ENCODE assay signal across 11 mouse cellular contexts in the genomic region with DNA sequence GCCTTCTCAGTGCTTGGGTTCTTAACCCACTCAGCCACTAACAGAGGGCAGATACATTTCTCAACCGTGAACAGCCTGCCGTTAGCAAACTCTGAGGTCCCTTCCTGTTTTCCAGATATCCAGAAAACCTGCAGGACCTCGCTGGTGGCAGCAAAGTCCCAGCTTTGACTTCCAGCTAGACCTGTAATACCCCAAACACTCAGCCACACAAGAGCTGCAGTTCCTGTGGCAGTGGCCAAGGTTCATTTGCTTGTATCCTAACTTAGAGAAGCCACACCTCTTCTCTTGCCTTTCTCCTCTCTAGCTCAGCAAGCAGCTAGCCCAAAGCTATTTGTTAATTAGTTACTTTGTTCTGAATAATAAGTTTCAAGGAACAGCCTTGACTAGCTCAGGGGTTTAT. TPM values are rescaled to one million over a fixed set of nuclear protein-coding genes. Genes with fewer than 3 reads are reported as not detected.
DNase-seq lines count a peak whose midpoint lies in the region; ATAC-seq and TF ChIP-seq lines count a peak whose summit lies in the region.
"Had no signal": no experiment of that assay in that cellular context is flagged by ENCODE, and none has a peak within 500 bp of the region (broad histone marks: within the 10 kb centered on the region; RNA-seq: fewer than 3 reads in every experiment).

No protein-coding gene starts in this region.

- no peak overlapping the region for H3K9ac ChIP-seq in kidney, postnatal 0 days (ENCODE audit: low read depth, low read length)
- H3K9ac ChIP-seq in midbrain, embryonic 15.5 days = no peak overlapping the region
- H3K9ac ChIP-seq: embryonic facial prominence, embryonic 15.5 days had no signal

- peak overlapping the region; percentile 80 for H3K27ac ChIP-seq in kidney, postnatal 0 days
- H3K27ac ChIP-seq in midbrain, embryonic 15.5 days = no peak overlapping the region
- H3K27ac ChIP-seq: embryonic facial prominence, embryonic 15.5 days had no signal

- 39% methylated on average over 3 of the region's 3 CpGs for WGBS in kidney, postnatal 0 days
- WGBS in midbrain, embryonic 15.5 days = 73% methylated on average over 3 of the region's 3 CpGs

- H3K4me1 ChIP-seq in kidney, postnatal 0 days (replicated peaks; ENCODE audit: insufficient read depth, low read length) = peaks cover 21% of the 10 kb centered on the region; the same call in 1 of the 2 replicates
- peaks cover 98% of the 10 kb centered on the region for H3K4me1 ChIP-seq in megakaryocyte, embryonic 14.5 days
- no peaks in the 10 kb centered on the region for H3K4me1 ChIP-seq in midbrain, embryonic 15.5 days

- H3K4me3 ChIP-seq in kidney, postnatal 0 days (replicated peaks; ENCODE audit: low read depth, low read length) = no peak overlapping the region
- H3K4me3 ChIP-seq in megakaryocyte, embryonic 14.5 days (replicated peaks) = peak overlapping the region; percentile 64
- no peak overlapping the region for H3K4me3 ChIP-seq in midbrain, embryonic 15.5 days
- H3K4me3 ChIP-seq: embryonic facial prominence, embryonic 15.5 days had no signal

- DNase-seq in gastrocnemius, postnatal 25 days = peak; percentile 11
- DNase-seq in gastrocnemius, postnatal 4 days (ENCODE audit: low spot score in 2 of 2) = no peak
- peak; percentile 57 for DNase-seq in kidney, postnatal 0 days (ENCODE audit: low spot score)
- no peak for DNase-seq in lung, postnatal 4 days
- DNase-seq in layer of hippocampus, adult 11-12 months (ENCODE audit: low spot score) = no peak
- DNase-seq: cerebellum, postnatal 36 days had no signal

- no peaks in the 10 kb centered on the region for H3K27me3 ChIP-seq in kidney, postnatal 0 days (ENCODE audit: insufficient read depth, low read length)
- H3K27me3 ChIP-seq in megakaryocyte, embryonic 14.5 days (replicated peaks) = no peaks in the 10 kb centered on the region
- H3K27me3 ChIP-seq in midbrain, embryonic 15.5 days (replicated peaks) = no peaks in the 10 kb centered on the region
- H3K27me3 ChIP-seq: embryonic facial prominence, embryonic 15.5 days had no signal

- H3K4me2 ChIP-seq in kidney, postnatal 0 days (ENCODE audit: low read length) = no peak overlapping the region
- H3K4me2 ChIP-seq in midbrain, embryonic 15.5 days = no peak overlapping the region
- H3K4me2 ChIP-seq: embryonic facial prominence, embryonic 15.5 days had no signal

- no peak for TF ChIP-seq CTCF in kidney, postnatal 0 days (IDR thresholded peaks at IDR 0.05; ENCODE audit: low read depth)

- H3K36me3 ChIP-seq in kidney, postnatal 0 days (ENCODE audit: insufficient read depth, low read length) = no peaks in the 10 kb centered on the region
- H3K36me3 ChIP-seq in megakaryocyte, embryonic 14.5 days (replicated peaks; ENCODE audit: low read length) = no peaks in the 10 kb centered on the region
- no peaks in the 10 kb centered on the region for H3K36me3 ChIP-seq in midbrain, embryonic 15.5 days (replicated peaks)
- H3K36me3 ChIP-seq: embryonic facial prominence, embryonic 15.5 days had no signal

- no peaks in the 10 kb centered on the region for H3K9me3 ChIP-seq in kidney, postnatal 0 days (replicated peaks; ENCODE audit: low read length)
- no peaks in the 10 kb centered on the region for H3K9me3 ChIP-seq in megakaryocyte, embryonic 14.5 days
- H3K9me3 ChIP-seq in midbrain, embryonic 15.5 days = no peaks in the 10 kb centered on the region
- H3K9me3 ChIP-seq: embryonic facial prominence, embryonic 15.5 days had no signal

- ATAC-seq in granulocyte monocyte progenitor cell, adult 5-6 weeks (replicated peaks; ENCODE audit: poor library complexity, severe bottlenecking) = peak; percentile 21; the same call in 1 of the 2 replicates
- peak; percentile 59 for ATAC-seq in kidney, postnatal 0 days (replicated peaks; ENCODE audit: low FRiP score, low read depth)
- no peak for ATAC-seq in midbrain, embryonic 15.5 days (replicated peaks)
- ATAC-seq: forebrain, embryonic 16.5 days had no signal

RNA-seq across cellular contexts. Expression of gene Gipc2, which starts 16.2 kb away (rescaled TPM):
- total RNA-seq in gastrocnemius, postnatal 25 days (2021) = under 1 TPM; 0.24 to 0.59 TPM
- 1 to 10 TPM in 1 of 2 experiments, under 1 TPM in 1; 0.86 to 1.4 TPM for total RNA-seq in gastrocnemius, postnatal 4 days (2021)
- not detected in 2 replicates for total RNA-seq in granulocyte monocyte progenitor cell, adult 5-6 weeks (2014; fragmentation: Nextera tagmentation)
- not detected in 2 replicates for total RNA-seq in granulocyte monocyte progenitor cell, adult 5-6 weeks (2017)
- polyA plus RNA-seq in kidney, postnatal 0 days (2015; fragmentation: Nextera tagmentation; extraction: Ambion mirVana) = 74.1 and 84.5 TPM in 2 replicates
- polyA plus RNA-seq in megakaryocyte, embryonic 14.5 days (2012; ENCODE audit: insufficient read depth, low replicate concordance) = 2.4 TPM in 1 of 2 replicates, not detected in the other
- 7.8 and 12.3 TPM in 2 replicates for polyA plus RNA-seq in midbrain, embryonic 15.5 days (2015; fragmentation: Nextera tagmentation; extraction: Ambion mirVana)

Comparison
In these comparisons a context has a peak if more than half of its experiments do, and no peak if none do; other contexts are left out.
1. DNase-seq: peak in gastrocnemius, postnatal 25 days (single experiment) and kidney, postnatal 0 days (single experiment); none in gastrocnemius, postnatal 4 days (0 of 2), lung, postnatal 4 days (0 of 2) and layer of hippocampus, adult 11-12 months (single experiment).